Mouse (Mus musculus): ENCODE results near the gene Slc22a5. TPM values are rescaled to one million over a fixed set of nuclear protein-coding genes. Genes with fewer than 3 reads are reported as not detected.
"Not testable (repeated sequence)": the region's sequence is repeated elsewhere in the genome, so short reads cannot be mapped to it uniquely, and the experiment has no call there.

Gene Slc22a5
- polyA plus RNA-seq, 1 experiment from 2014 or later: 9.4 TPM

GRCm38 (mm10) chr11:53890906-53891504, 455 bp downstream of the Slc22a5 start:
- peak overlapping the region; percentile 74 for H3K27ac ChIP-seq (ENCODE audit: low read length)
- ATAC-seq (ENCODE audit: insufficient read depth, low FRiP score): peak; percentile 0; the same call in 1 of the 2 replicates
- H3K9me3 ChIP-seq (replicated peaks; ENCODE audit: control insufficient read depth, low read length): no peaks in the 10 kb centered on the region
- peak overlapping the region; percentile 80 for H3K9ac ChIP-seq (ENCODE audit: low read length)
- WGBS: 3% methylated on average over 33 of the region's 33 CpGs
- peaks cover 27% of the 10 kb centered on the region for H3K4me1 ChIP-seq (ENCODE audit: control insufficient read depth, insufficient read depth, low read length)
- peak overlapping the region; percentile 88 for H3K4me2 ChIP-seq (ENCODE audit: low read depth, low read length)
- peak overlapping the region; percentile 69 for H3K4me3 ChIP-seq (replicated peaks; ENCODE audit: low read length)
- H3K27me3 ChIP-seq (ENCODE audit: control insufficient read depth, insufficient read depth, low read length): no peaks in the 10 kb centered on the region
- 0 out of 2 replicates have a peak, but pooled peaks cover 2% of the 10 kb centered on the region for H3K36me3 ChIP-seq (ENCODE audit: control insufficient read depth, insufficient read depth, low read length)

- Histone ChIP-seq H3K4me2 (ENCODE audit: low read depth, low read length) (peak overlapping the region; percentile 88), H3K9ac (ENCODE audit: low read length) (peak overlapping the region; percentile 80; the same call in 1 of the 2 replicates), H3K36me3 (ENCODE audit: control insufficient read depth, insufficient read depth, low read length) (0 out of 2 replicates have a peak, but pooled peaks cover 2% of the 10 kb centered on the region), H3K4me3 (replicated peaks; ENCODE audit: low read length) (peak overlapping the region; percentile 69; the same call in 1 of the 2 replicates), H3K27me3 (ENCODE audit: control insufficient read depth, insufficient read depth, low read length) (no peaks in the 10 kb centered on the region), H3K4me1 (ENCODE audit: control insufficient read depth, insufficient read depth, low read length) (peaks cover 27% of the 10 kb centered on the region), H3K9me3 (replicated peaks; ENCODE audit: control insufficient read depth, low read length) (no peaks in the 10 kb centered on the region), H3K27ac (ENCODE audit: low read length) (no peak overlapping the region)
- WGBS: 81% methylated on average over 2 of the region's 2 CpGs
- ATAC-seq (ENCODE audit: insufficient read depth, low FRiP score): no peak
Observed at GRCm38 (mm10) chr11:53890225-53890624, 1.2 kb downstream of the Slc22a5 start.

GRCm38 (mm10) chr11:53889091-53889645, 2.3 kb downstream of the Slc22a5 start:
- Histone ChIP-seq H3K4me3 (replicated peaks; ENCODE audit: low read length) (no peak overlapping the region), H3K9ac (ENCODE audit: low read length) (no peak overlapping the region; the same call in 1 of the 2 replicates), H3K9me3 (replicated peaks; ENCODE audit: control insufficient read depth, low read length) (no peaks in the 10 kb centered on the region), H3K27me3 (ENCODE audit: control insufficient read depth, insufficient read depth, low read length) (no peaks in the 10 kb centered on the region), H3K27ac (ENCODE audit: low read length) (no peak overlapping the region), H3K4me1 (ENCODE audit: control insufficient read depth, insufficient read depth, low read length) (peaks cover 27% of the 10 kb centered on the region), H3K36me3 (ENCODE audit: control insufficient read depth, insufficient read depth, low read length) (0 out of 2 replicates have a peak, but pooled peaks cover 2% of the 10 kb centered on the region), H3K4me2 (ENCODE audit: low read depth, low read length) (peak overlapping the region; percentile 24; the same call in 1 of the 2 replicates)
- no peak for ATAC-seq (ENCODE audit: insufficient read depth, low FRiP score)
- 33% methylated on average over 4 of the region's 4 CpGs for WGBS

- no peak overlapping the region for H3K27ac ChIP-seq (ENCODE audit: low read length)
- no peak overlapping the region for H3K4me2 ChIP-seq (ENCODE audit: low read depth, low read length)
Observed at GRCm38 (mm10) chr11:53888242-53888641, 3.2 kb downstream of the Slc22a5 start.

DNA sequence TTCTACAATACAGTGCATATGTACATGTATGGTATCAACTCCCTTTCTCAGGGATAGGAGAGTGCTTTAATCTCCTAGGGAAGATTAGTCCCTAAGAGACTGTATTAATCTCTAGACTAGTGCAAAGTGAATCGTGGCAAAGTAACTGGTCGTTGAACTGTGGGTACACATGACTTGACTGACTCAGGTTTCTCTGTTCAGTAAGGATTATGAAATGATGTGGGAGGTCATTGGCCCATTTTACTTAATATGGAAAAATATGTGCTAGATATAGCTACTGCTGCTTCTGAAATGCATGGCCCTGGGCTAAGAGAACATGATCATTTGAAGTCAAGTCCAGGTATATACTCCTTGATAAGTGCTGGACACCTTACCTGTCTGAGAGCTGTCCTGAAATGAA, 8.2 kb downstream of the Slc22a5 start:
- H3K36me3 ChIP-seq (ENCODE audit: control insufficient read depth, insufficient read depth, low read length): 0 out of 2 replicates have a peak, but pooled peaks cover 2% of the 10 kb centered on the region
- no peak overlapping the region for H3K27ac ChIP-seq (ENCODE audit: low read length)
- 0 out of 2 replicates have a peak, but pooled peaks cover under 1% of the 10 kb centered on the region for H3K4me1 ChIP-seq (ENCODE audit: control insufficient read depth, insufficient read depth, low read length)
- no peak overlapping the region for H3K4me2 ChIP-seq (ENCODE audit: low read depth, low read length)
- H3K27me3 ChIP-seq (ENCODE audit: control insufficient read depth, insufficient read depth, low read length): no peaks in the 10 kb centered on the region
- no peak overlapping the region for H3K9ac ChIP-seq (ENCODE audit: low read length)
- 91% methylated on average over 2 of the region's 2 CpGs for WGBS
- no peak overlapping the region for H3K4me3 ChIP-seq (replicated peaks; ENCODE audit: low read length)
- ATAC-seq (ENCODE audit: insufficient read depth, low FRiP score): no peak
- H3K9me3 ChIP-seq (replicated peaks; ENCODE audit: control insufficient read depth, low read length): no peaks in the 10 kb centered on the region

More at GRCm38 (mm10) chr11:53888242-53888641, 3.2 kb downstream of the Slc22a5 start:
- Histone ChIP-seq H3K4me1 (ENCODE audit: control insufficient read depth, insufficient read depth, low read length) (peaks cover 27% of the 10 kb centered on the region), H3K27me3 (ENCODE audit: control insufficient read depth, insufficient read depth, low read length) (no peaks in the 10 kb centered on the region), H3K9me3 (replicated peaks; ENCODE audit: control insufficient read depth, low read length) (no peaks in the 10 kb centered on the region), H3K36me3 (ENCODE audit: control insufficient read depth, insufficient read depth, low read length) (0 out of 2 replicates have a peak, but pooled peaks cover 2% of the 10 kb centered on the region), H3K9ac (ENCODE audit: low read length) (no peak overlapping the region), H3K4me3 (replicated peaks; ENCODE audit: low read length) (no peak overlapping the region)
- WGBS: 73% methylated on average over 4 of the region's 4 CpGs
- no peak for ATAC-seq (ENCODE audit: insufficient read depth, low FRiP score)

DNA sequence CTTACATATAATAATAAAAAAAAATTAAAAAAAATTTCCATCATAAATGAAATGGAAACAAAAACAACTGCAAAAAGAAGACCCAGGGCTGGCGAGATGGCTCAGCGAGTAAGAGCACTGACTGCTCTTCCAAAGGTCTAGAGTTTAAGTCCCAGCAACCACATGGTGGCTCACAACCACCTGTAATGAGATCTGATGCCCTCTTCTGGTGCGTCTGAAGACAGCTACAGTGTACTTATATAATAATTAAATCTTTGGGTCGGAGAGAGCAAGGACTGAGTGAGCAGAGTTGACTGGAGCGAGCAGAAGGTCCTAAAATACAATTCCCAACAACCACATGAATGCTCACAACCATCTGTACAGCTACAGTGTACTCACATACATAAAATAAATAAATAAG, 13.4 kb downstream of the Slc22a5 start:
- not testable (repeated sequence) for H3K9me3 ChIP-seq (replicated peaks; ENCODE audit: control insufficient read depth, low read length); H3K9ac ChIP-seq (ENCODE audit: low read length); H3K36me3 ChIP-seq (ENCODE audit: control insufficient read depth, insufficient read depth, low read length); ATAC-seq (ENCODE audit: insufficient read depth, low FRiP score); H3K4me2 ChIP-seq (ENCODE audit: low read depth, low read length); H3K27me3 ChIP-seq (ENCODE audit: control insufficient read depth, insufficient read depth, low read length); H3K4me3 ChIP-seq (replicated peaks; ENCODE audit: low read length); H3K27ac ChIP-seq (ENCODE audit: low read length); H3K4me1 ChIP-seq (ENCODE audit: control insufficient read depth, insufficient read depth, low read length)
- 87% methylated on average over 5 of the region's 5 CpGs for WGBS

- Histone ChIP-seq H3K4me2 (ENCODE audit: low read depth, low read length) (no peak overlapping the region), H3K36me3 (ENCODE audit: control insufficient read depth, insufficient read depth, low read length) (no peaks in the 10 kb centered on the region)
- 78% methylated on average over 4 of the region's 4 CpGs for WGBS
Observed at GRCm38 (mm10) chr11:53876488-53876887, 15.0 kb downstream of the Slc22a5 start.

DNA sequence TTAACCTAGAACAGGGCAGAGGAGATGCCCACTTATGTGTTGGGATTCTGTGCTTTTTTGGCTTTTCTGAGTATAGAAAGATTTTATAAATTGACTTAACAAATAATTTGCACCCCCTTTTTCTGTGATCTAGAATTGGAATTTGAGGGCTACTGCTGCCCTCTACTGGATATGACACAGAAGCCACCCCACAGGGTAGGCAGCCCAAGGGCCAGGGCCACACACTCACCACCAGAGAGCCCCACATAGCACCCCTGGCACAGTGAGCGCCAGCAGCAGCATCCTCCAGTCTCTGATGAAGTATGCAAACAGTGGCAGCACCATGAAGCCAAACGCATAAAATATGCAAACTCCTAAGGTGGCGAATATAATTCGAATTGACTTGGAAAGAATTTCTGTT, 16.8 kb downstream of the Slc22a5 start:
- no peak for ATAC-seq (ENCODE audit: insufficient read depth, low FRiP score)
- no peak overlapping the region for H3K4me3 ChIP-seq (replicated peaks; ENCODE audit: low read length)
- no peak overlapping the region for H3K9ac ChIP-seq (ENCODE audit: low read length)
- no peaks in the 10 kb centered on the region for H3K9me3 ChIP-seq (replicated peaks; ENCODE audit: control insufficient read depth, low read length)
- H3K4me2 ChIP-seq (ENCODE audit: low read depth, low read length): no peak overlapping the region
- H3K4me1 ChIP-seq (ENCODE audit: control insufficient read depth, insufficient read depth, low read length): no peaks in the 10 kb centered on the region
- H3K27me3 ChIP-seq (ENCODE audit: control insufficient read depth, insufficient read depth, low read length): no peaks in the 10 kb centered on the region
- no peaks in the 10 kb centered on the region for H3K36me3 ChIP-seq (ENCODE audit: control insufficient read depth, insufficient read depth, low read length)
- 73% methylated on average over 4 of the region's 4 CpGs for WGBS
- H3K27ac ChIP-seq (ENCODE audit: low read length): no peak overlapping the region

More at GRCm38 (mm10) chr11:53876488-53876887, 15.0 kb downstream of the Slc22a5 start:
- Histone ChIP-seq H3K4me1 (ENCODE audit: control insufficient read depth, insufficient read depth, low read length) (no peaks in the 10 kb centered on the region), H3K27ac (ENCODE audit: low read length) (no peak overlapping the region), H3K4me3 (replicated peaks; ENCODE audit: low read length) (no peak overlapping the region), H3K9me3 (replicated peaks; ENCODE audit: control insufficient read depth, low read length) (no peaks in the 10 kb centered on the region), H3K27me3 (ENCODE audit: control insufficient read depth, insufficient read depth, low read length) (no peaks in the 10 kb centered on the region), H3K9ac (ENCODE audit: low read length) (no peak overlapping the region)
- ATAC-seq (ENCODE audit: insufficient read depth, low FRiP score): no peak

DNA sequence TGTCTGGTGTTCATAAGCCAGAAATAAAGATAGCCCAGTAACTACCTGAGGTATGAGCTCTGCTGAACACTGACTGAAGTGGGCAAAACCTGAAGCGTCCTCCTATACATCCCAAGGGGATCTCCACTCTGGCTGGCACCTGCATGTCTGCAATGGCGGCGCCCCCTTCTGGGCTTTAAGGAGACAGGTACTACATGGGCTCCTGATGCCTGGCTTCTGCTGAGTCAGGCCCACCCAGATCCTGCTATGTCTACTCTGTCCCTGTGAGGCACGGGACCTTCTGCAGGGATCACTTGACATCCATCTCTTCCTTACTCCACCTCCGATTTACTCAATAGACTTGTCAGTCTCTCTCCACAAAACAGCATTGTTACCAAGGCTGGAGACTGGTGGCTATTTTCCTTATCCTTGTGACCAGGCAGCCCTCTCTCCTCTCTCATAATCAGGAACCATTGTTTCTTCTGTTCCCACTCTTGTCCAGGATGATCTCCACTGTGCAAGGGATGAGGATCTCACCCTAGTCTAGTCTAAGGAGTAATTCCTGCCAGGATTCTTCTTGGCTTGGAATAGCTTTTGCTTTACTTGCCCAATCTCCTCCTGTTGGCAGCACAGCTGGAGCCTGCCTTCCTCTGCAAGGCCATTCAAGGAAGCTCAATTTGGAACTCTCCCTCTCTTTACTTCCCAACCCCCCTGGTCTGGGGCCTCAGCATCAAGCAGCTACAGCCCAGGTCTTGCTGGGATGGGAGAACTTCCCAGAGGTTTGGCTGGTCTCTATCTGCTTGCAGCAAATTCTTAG, 17.4 kb downstream of the Slc22a5 start:
- not testable (repeated sequence) for ATAC-seq (ENCODE audit: insufficient read depth, low FRiP score); H3K4me1 ChIP-seq (ENCODE audit: control insufficient read depth, insufficient read depth, low read length); H3K27ac ChIP-seq (ENCODE audit: low read length); H3K9me3 ChIP-seq (replicated peaks; ENCODE audit: control insufficient read depth, low read length); H3K27me3 ChIP-seq (ENCODE audit: control insufficient read depth, insufficient read depth, low read length); H3K9ac ChIP-seq (ENCODE audit: low read length); H3K4me2 ChIP-seq (ENCODE audit: low read depth, low read length); H3K4me3 ChIP-seq (replicated peaks; ENCODE audit: low read length); H3K36me3 ChIP-seq (ENCODE audit: control insufficient read depth, insufficient read depth, low read length)
- 66% methylated on average over 5 of the region's 5 CpGs for WGBS

Data from stomach, embryonic 16.5 days (tissue).